Mouse (Mus musculus): ENCODE data around the gene Mcrs1. TPM values are rescaled to one million over a fixed set of nuclear protein-coding genes. Genes with fewer than 3 reads are reported as not detected.
A peak's percentile ranks its signal among the peaks of the same experiment; 100 is the strongest.
"Not testable (repeated sequence)": the region's sequence is repeated elsewhere in the genome, so short reads cannot be mapped to it uniquely, and the experiment has no call there.

The Mcrs1 gene
- polyA plus RNA-seq, 1 experiment from 2014 or later: 198 TPM

GRCm38 (mm10) chr15:99265679-99266078 is 13.9 kb upstream of the Mcrs1 start:
- no peak overlapping the region for H3K27ac ChIP-seq
- WGBS: 21% methylated on average over 4 of the region's 4 CpGs
- ATAC-seq: 0 out of 2 replicates have a peak, but pooled peaks have one; percentile 33
- no peak overlapping the region for H3K4me3 ChIP-seq
- no peak overlapping the region for H3K9ac ChIP-seq
- no peaks in the 10 kb centered on the region for H3K4me1 ChIP-seq
- H3K36me3 ChIP-seq (ENCODE audit: poor library complexity, severe bottlenecking): no peaks in the 10 kb centered on the region
- H3K4me2 ChIP-seq: no peak overlapping the region
- H3K9me3 ChIP-seq (replicated peaks): no peaks in the 10 kb centered on the region
- H3K27me3 ChIP-seq: no peaks in the 10 kb centered on the region

DNA sequence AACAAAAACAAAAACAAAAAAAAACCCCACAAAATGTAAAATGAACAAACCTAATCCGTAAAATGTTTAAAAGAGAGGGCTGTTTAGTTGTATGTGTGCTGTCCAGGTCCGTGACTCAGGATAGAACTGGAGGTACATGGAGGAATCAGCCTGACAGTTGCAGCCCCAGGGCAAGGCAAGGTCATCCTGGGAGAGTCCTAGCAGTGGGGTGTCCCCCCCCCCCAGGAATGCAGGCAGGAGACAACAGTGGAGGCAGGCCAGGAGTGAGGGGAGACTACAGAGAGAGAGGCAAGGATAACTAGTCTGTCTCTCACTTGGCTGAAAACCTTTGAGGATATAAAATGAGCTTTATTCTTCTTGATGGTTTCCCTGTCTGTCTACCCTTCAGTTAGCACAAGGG is 12.6 kb upstream of the Mcrs1 start:
- H3K4me3 ChIP-seq: no peak overlapping the region
- H3K4me2 ChIP-seq: no peak overlapping the region
- 79% methylated on average over 2 of the region's 2 CpGs for WGBS
- no peaks in the 10 kb centered on the region for H3K27me3 ChIP-seq
- H3K36me3 ChIP-seq (ENCODE audit: poor library complexity, severe bottlenecking): no peaks in the 10 kb centered on the region
- ATAC-seq: no peak
- no peak overlapping the region for H3K27ac ChIP-seq
- H3K9ac ChIP-seq: no peak overlapping the region
- H3K4me1 ChIP-seq: peaks cover 5% of the 10 kb centered on the region; the same call in 1 of the 2 replicates
- no peaks in the 10 kb centered on the region for H3K9me3 ChIP-seq (replicated peaks)

DNA sequence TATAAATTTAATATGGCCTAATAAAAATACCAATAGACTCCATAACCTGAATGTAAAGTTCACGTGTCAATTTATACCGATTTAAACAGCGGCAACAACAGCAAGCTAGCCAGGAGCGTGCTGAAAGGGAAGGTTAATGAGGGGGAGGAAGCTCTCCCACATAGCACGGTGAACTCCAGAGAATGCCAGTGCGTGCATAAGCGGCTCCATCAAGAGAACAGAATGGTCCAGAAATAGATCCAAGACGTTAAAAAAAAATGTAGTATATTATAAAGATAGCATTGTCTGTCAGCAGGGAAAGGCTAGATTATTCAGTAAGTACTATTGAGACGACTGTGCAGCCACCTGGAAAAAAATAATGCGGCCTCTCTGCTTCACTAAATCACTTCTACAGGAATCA is 10.9 kb upstream of the Mcrs1 start:
- no peak overlapping the region for H3K27ac ChIP-seq
- H3K4me3 ChIP-seq: no peak overlapping the region
- no peak overlapping the region for H3K4me2 ChIP-seq
- H3K36me3 ChIP-seq (ENCODE audit: poor library complexity, severe bottlenecking): no peaks in the 10 kb centered on the region
- WGBS: 39% methylated on average over 10 of the region's 10 CpGs
- no peaks in the 10 kb centered on the region for H3K9me3 ChIP-seq (replicated peaks)
- H3K4me1 ChIP-seq: peaks cover 5% of the 10 kb centered on the region; the same call in 1 of the 2 replicates
- H3K27me3 ChIP-seq: no peaks in the 10 kb centered on the region
- H3K9ac ChIP-seq: no peak overlapping the region
- ATAC-seq: no peak

- H3K36me3 ChIP-seq (ENCODE audit: poor library complexity, severe bottlenecking): no peaks in the 10 kb centered on the region
- H3K4me1 ChIP-seq: peaks cover 5% of the 10 kb centered on the region; the same call in 1 of the 2 replicates
- H3K27ac ChIP-seq: no peak overlapping the region
- ATAC-seq: peak; percentile 58; the same call in 1 of the 2 replicates
- no peak overlapping the region for H3K9ac ChIP-seq
- peak overlapping the region; percentile 14 for H3K4me3 ChIP-seq
- H3K4me2 ChIP-seq: peak overlapping the region; percentile 46
- no peaks in the 10 kb centered on the region for H3K9me3 ChIP-seq (replicated peaks)
- no peaks in the 10 kb centered on the region for H3K27me3 ChIP-seq
- WGBS: 0% methylated on average over 8 of the region's 10 CpGs
Observed at GRCm38 (mm10) chr15:99259730-99260252, 8.0 kb upstream of the Mcrs1 start.

DNA sequence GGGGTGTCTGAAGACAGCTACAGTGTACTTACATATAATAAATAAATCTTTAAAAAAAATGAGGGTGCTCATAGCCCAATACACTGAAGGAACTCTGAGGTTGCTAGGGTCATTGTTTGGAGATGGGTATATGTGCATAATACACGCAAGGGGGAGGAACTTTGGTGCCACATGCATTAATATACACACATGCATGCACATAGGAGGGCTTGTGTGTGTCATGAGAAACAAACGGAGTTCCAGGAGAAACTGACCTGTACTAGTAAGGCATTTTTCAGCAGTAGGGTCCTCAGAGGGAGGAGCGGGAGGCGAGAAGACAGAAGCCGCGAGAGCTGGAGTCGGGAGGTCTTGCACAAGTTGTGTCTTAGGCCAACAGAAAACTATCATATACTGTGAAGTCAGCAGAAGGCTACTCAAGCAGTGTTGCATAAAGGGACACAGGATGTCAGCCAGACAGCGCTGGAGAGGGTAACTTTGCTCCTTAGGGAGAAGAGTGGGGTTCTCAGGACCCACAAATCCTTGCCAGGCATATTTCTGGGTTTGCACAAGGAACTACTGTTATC is 7.5 kb upstream of the Mcrs1 start:
- Histone ChIP-seq H3K9me3 (replicated peaks) (no peaks in the 10 kb centered on the region), H3K27me3 (no peaks in the 10 kb centered on the region), H3K4me1 (peaks cover 5% of the 10 kb centered on the region; the same call in 1 of the 2 replicates), H3K4me3 (no peak overlapping the region), H3K9ac (no peak overlapping the region), H3K36me3 (ENCODE audit: poor library complexity, severe bottlenecking) (no peaks in the 10 kb centered on the region), H3K4me2 (peak overlapping the region; percentile 46), H3K27ac (no peak overlapping the region)
- 69% methylated on average over 8 of the region's 8 CpGs for WGBS
- ATAC-seq: 0 out of 2 replicates have a peak, but pooled peaks have one; percentile 21

DNA sequence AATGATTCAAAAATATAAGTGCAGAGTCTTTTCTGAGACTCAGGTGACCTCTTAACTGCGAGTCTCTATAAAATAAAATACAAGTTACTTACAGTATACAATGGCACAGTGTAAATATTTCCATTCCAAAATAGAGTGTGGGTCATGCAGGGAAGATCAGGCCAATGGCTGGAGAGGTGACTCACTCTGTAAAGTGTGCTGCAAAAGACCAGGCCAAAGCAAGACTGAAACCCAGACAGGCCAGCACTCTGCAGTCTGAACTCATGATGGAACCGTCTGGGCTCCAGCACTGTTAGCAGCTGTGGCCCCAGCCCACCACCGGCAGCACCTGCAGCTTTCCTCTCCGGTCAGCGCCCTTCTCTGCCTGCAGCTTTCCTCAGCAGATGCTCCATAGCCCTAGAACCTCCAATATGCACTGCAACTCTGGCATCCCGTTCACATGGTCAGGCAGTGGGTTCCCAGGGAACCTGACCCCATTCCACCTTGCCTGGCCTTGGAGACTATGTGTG is 3.5 kb upstream of the Mcrs1 start:
- no peak overlapping the region for H3K27ac ChIP-seq
- no peaks in the 10 kb centered on the region for H3K36me3 ChIP-seq (ENCODE audit: poor library complexity, severe bottlenecking)
- no peak overlapping the region for H3K4me3 ChIP-seq
- no peaks in the 10 kb centered on the region for H3K9me3 ChIP-seq (replicated peaks)
- no peak overlapping the region for H3K4me2 ChIP-seq
- 90% methylated on average over 6 of the region's 6 CpGs for WGBS
- 0 out of 2 replicates have a peak overlapping the region, but pooled peaks have one; percentile 21 for H3K9ac ChIP-seq
- no peaks in the 10 kb centered on the region for H3K27me3 ChIP-seq
- no peak for ATAC-seq
- H3K4me1 ChIP-seq: peaks cover 20% of the 10 kb centered on the region

- no peak for ATAC-seq
- H3K27ac ChIP-seq: no peak overlapping the region
- H3K27me3 ChIP-seq: no peaks in the 10 kb centered on the region
- peaks cover 19% of the 10 kb centered on the region for H3K4me1 ChIP-seq
- H3K4me3 ChIP-seq: no peak overlapping the region
- no peaks in the 10 kb centered on the region for H3K9me3 ChIP-seq (replicated peaks)
- H3K9ac ChIP-seq: no peak overlapping the region
- no peak overlapping the region for H3K4me2 ChIP-seq
- WGBS: 87% methylated on average over 2 of the region's 2 CpGs
- 0 out of 2 replicates have a peak, but pooled peaks cover 7% of the 10 kb centered on the region for H3K36me3 ChIP-seq (ENCODE audit: poor library complexity, severe bottlenecking)
Observed at GRCm38 (mm10) chr15:99254477-99255005, 2.8 kb upstream of the Mcrs1 start.

DNA sequence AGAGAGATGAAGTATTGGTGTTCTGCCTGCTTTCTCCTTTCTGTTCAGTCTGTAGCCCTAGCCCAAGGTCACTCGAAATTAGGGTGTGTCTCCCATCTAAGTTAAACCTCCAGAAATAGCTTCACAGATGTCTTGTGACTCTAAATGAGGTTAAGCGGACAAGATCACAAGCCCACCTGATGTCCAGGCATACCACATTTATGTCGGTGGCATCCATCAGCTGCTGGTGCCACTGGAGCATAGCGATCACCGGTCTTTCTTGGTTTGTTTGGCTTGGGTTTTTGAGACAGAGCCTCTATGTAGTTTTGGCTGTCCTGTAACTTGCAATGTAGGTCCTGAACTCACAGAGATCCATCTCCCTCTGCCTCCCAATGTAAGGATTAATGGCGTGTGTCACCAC is 2.0 kb upstream of the Mcrs1 start:
- no peak overlapping the region for H3K4me2 ChIP-seq
- H3K4me1 ChIP-seq: peaks cover 19% of the 10 kb centered on the region
- H3K27ac ChIP-seq: no peak overlapping the region
- WGBS: 93% methylated on average over 6 of the region's 6 CpGs
- no peak overlapping the region for H3K9ac ChIP-seq
- H3K36me3 ChIP-seq (ENCODE audit: poor library complexity, severe bottlenecking): peaks cover 15% of the 10 kb centered on the region; the same call in 1 of the 2 replicates
- H3K4me3 ChIP-seq: no peak overlapping the region
- no peaks in the 10 kb centered on the region for H3K27me3 ChIP-seq
- ATAC-seq: no peak
- no peaks in the 10 kb centered on the region for H3K9me3 ChIP-seq (replicated peaks)

- Histone ChIP-seq H3K36me3 (ENCODE audit: poor library complexity, severe bottlenecking) (peaks cover 21% of the 10 kb centered on the region), H3K4me1 (peaks cover 19% of the 10 kb centered on the region), H3K4me2 (peak overlapping the region; percentile 91)
- H3K9ac ChIP-seq; ATAC-seq; H3K27me3 ChIP-seq; H3K9me3 ChIP-seq (replicated peaks); H3K4me3 ChIP-seq; H3K27ac ChIP-seq: not testable (repeated sequence)
- WGBS: 53% methylated on average over 2 of the region's 2 CpGs
Observed at GRCm38 (mm10) chr15:99253175-99253479, 1.4 kb upstream of the Mcrs1 start.

DNA sequence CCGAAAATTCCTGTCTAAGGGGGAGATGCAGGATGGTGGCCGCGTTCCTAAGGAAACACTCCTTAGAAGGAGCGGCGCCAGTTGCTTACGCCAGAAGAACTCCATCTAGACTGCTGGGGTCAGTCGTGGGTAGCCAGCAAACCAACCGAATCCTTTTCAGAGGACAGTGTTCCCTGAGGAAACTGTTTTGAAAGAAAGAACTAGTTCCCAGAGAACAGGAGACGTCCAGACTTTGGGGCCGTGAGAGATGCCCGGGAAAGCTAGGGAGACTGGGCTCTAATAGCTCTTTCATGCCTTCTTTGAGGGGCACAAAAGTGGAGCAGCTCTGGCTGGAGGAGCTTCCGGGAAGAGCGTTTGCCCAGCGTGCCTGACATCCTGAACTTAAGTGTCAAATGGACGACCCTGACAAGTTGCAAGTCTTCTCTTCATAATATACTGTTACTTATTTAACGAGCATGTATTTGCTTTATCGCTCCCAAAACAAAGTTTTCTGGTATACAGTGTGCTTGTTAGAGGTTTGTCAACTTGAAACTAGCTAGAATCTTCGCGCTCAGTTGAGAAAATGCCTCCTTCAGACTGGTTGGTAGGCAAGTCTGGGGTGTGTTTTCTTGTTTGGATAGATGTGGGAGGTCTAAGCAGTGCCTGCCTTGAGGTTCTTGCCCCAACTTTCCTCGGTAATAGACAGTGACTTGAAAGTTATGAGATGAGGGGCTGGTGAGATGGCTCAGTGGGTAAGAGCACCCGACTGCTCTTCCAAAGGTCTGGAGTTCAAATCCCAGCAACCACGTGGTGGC is 817 bp upstream of the Mcrs1 start:
- H3K9me3 ChIP-seq (replicated peaks): no peaks in the 10 kb centered on the region
- H3K4me2 ChIP-seq: peak overlapping the region; percentile 91
- peak overlapping the region; percentile 95 for H3K27ac ChIP-seq
- peaks cover 27% of the 10 kb centered on the region for H3K36me3 ChIP-seq (ENCODE audit: poor library complexity, severe bottlenecking)
- H3K9ac ChIP-seq: peak overlapping the region; percentile 72
- H3K4me3 ChIP-seq: peak overlapping the region; percentile 58
- ATAC-seq: peak; percentile 53; the same call in 1 of the 2 replicates
- no peaks in the 10 kb centered on the region for H3K27me3 ChIP-seq
- WGBS: 5% methylated on average over 22 of the region's 22 CpGs
- H3K4me1 ChIP-seq: peaks cover 19% of the 10 kb centered on the region

DNA sequence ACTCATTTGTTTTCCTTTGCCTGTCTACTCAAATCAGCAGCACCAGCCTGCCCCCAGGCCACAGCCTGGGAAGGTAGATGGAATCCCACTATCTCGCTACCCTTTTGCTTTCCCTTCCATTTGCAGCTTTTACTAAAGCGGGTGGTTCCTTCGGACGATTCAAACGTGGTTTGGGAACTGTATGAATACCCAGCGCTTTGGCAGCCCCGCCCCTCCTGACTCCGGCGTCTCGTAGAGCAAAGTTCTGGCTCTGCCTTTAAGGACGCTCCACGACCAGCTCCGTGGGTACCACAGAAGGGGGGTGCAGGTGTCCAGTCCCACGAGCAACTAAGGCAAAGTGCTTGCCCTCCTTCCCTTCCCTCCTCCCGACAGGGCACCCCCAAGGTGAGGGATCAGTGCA is 650 bp downstream of the Mcrs1 start:
- Histone ChIP-seq H3K4me1 (peaks cover 19% of the 10 kb centered on the region), H3K4me2 (peak overlapping the region; percentile 91), H3K4me3 (peak overlapping the region; percentile 58), H3K36me3 (ENCODE audit: poor library complexity, severe bottlenecking) (peaks cover 42% of the 10 kb centered on the region), H3K9ac (peak overlapping the region; percentile 67)
- not testable (repeated sequence) for H3K27ac ChIP-seq; H3K27me3 ChIP-seq; H3K9me3 ChIP-seq (replicated peaks)
- 1% methylated on average over 14 of the region's 15 CpGs for WGBS
- peak; percentile 13; the same call in 1 of the 2 replicates for ATAC-seq

- Histone ChIP-seq H3K4me1 (peaks cover 19% of the 10 kb centered on the region), H3K36me3 (ENCODE audit: poor library complexity, severe bottlenecking) (peaks cover 53% of the 10 kb centered on the region), H3K9ac (peak overlapping the region; percentile 30; the same call in 1 of the 2 replicates), H3K27me3 (no peaks in the 10 kb centered on the region), H3K27ac (no peak overlapping the region), H3K4me2 (0 out of 2 replicates have a peak overlapping the region, but pooled peaks have one; percentile 91), H3K9me3 (replicated peaks) (no peaks in the 10 kb centered on the region), H3K4me3 (no peak overlapping the region)
- no peak for ATAC-seq
- 91% methylated on average over 10 of the region's 11 CpGs for WGBS
Observed at GRCm38 (mm10) chr15:99249938-99250337, 1.8 kb downstream of the Mcrs1 start.
